Mouse (Mus musculus): Measurements from ENCODE around the gene Hs2st1.

DNA sequence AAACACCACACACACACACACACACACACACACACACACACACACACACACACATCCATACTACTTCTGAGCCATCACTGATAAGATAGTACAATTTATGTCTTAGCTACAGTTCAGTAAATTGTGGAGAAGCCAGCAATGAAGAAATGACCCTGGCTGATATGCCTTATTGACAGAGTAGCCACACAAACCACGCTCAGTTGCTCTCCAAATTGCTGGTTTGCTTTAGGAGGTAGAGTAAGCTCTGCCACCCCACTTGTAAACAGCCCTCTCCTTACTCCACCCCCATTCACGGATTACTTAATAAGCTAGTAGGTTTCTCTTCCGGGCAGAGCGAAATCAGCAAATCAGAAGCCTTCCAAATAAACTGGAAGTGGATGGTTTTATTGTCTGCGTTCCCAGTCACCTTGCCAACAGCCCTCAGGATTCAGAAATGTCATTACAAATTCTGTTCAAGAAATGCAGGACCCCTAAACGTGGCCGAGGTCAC lies 175.5 kb downstream of the Hs2st1 start:
- no peak for TF ChIP-seq EP300 (optimal IDR thresholded peaks at IDR 0.05)
- no peak for TF ChIP-seq CTCF (IDR thresholded peaks at IDR 0.05; ENCODE audit: low read depth)

Data from stomach, postnatal 0 days (tissue).